Mouse (Mus musculus): ENCODE results near the gene Ntsr1. TPM values are rescaled to one million over a fixed set of nuclear protein-coding genes. Genes with fewer than 3 reads are reported as not detected.

Ntsr1 gene
- polyA plus RNA-seq, 1 experiment from 2014 or later = 3.2 TPM

GRCm38 (mm10) chr2:180533237-180533636 is 33.5 kb downstream of the Ntsr1 start:
- H3K4me3 ChIP-seq = no peak overlapping the region
- no peaks in the 10 kb centered on the region for H3K9me3 ChIP-seq
- no peak for ATAC-seq (replicated peaks)
- H3K36me3 ChIP-seq (replicated peaks) = no peaks in the 10 kb centered on the region
- no peak overlapping the region for H3K4me2 ChIP-seq
- 79% methylated on average over 4 of the region's 4 CpGs for WGBS
- H3K27me3 ChIP-seq (replicated peaks) = peaks cover 5% of the 10 kb centered on the region; the same call in 1 of the 2 replicates
- H3K27ac ChIP-seq = no peak overlapping the region
- peaks cover 23% of the 10 kb centered on the region for H3K4me1 ChIP-seq
- no peak overlapping the region for H3K9ac ChIP-seq

- Histone ChIP-seq H3K9ac (no peak overlapping the region), H3K9me3 (no peaks in the 10 kb centered on the region), H3K36me3 (replicated peaks) (no peaks in the 10 kb centered on the region), H3K27me3 (replicated peaks) (no peaks in the 10 kb centered on the region), H3K4me1 (peaks cover 14% of the 10 kb centered on the region), H3K27ac (no peak overlapping the region), H3K4me2 (no peak overlapping the region), H3K4me3 (no peak overlapping the region)
- WGBS = 92% methylated on average over 2 of the region's 2 CpGs
- ATAC-seq (replicated peaks) = no peak
These were observed 43.9 kb downstream of the Ntsr1 start for GRCm38 (mm10) chr2:180543675-180544074.

- Histone ChIP-seq H3K4me3 (no peak overlapping the region), H3K4me2 (no peak overlapping the region), H3K9ac (no peak overlapping the region), H3K27me3 (replicated peaks) (no peaks in the 10 kb centered on the region), H3K36me3 (replicated peaks) (no peaks in the 10 kb centered on the region), H3K9me3 (no peaks in the 10 kb centered on the region), H3K27ac (no peak overlapping the region), H3K4me1 (peaks cover 14% of the 10 kb centered on the region)
- whole genome bisulfite sequencing = 88% methylated on average over 18 of the region's 18 CpGs
- no peak for ATAC-seq (replicated peaks)
These were observed 45.3 kb downstream of the Ntsr1 start for GRCm38 (mm10) chr2:180545046-180545445.

- no peak overlapping the region for H3K9ac ChIP-seq
- peak; percentile 90 for ATAC-seq (replicated peaks)
- no peaks in the 10 kb centered on the region for H3K9me3 ChIP-seq
- no peak overlapping the region for H3K4me3 ChIP-seq
- peaks cover 14% of the 10 kb centered on the region for H3K4me1 ChIP-seq
- no peaks in the 10 kb centered on the region for H3K27me3 ChIP-seq (replicated peaks)
- WGBS = 4% methylated on average over 8 of the region's 8 CpGs
- peak overlapping the region; percentile 37 for H3K4me2 ChIP-seq
- no peaks in the 10 kb centered on the region for H3K36me3 ChIP-seq (replicated peaks)
- peak overlapping the region; percentile 32 for H3K27ac ChIP-seq
These were observed 47.8 kb downstream of the Ntsr1 start for GRCm38 (mm10) chr2:180547384-180548106.

- no peak overlapping the region for H3K27ac ChIP-seq
These were observed 52.6 kb downstream of the Ntsr1 start for GRCm38 (mm10) chr2:180552340-180552739.

GRCm38 (mm10) chr2:180555219-180555618 is 55.4 kb downstream of the Ntsr1 start:
- ATAC-seq (replicated peaks) = no peak
- Histone ChIP-seq H3K4me2 (no peak overlapping the region), H3K4me3 (no peak overlapping the region), H3K36me3 (replicated peaks) (no peaks in the 10 kb centered on the region), H3K9ac (no peak overlapping the region), H3K4me1 (no peaks in the 10 kb centered on the region), H3K9me3 (no peaks in the 10 kb centered on the region), H3K27me3 (replicated peaks) (no peaks in the 10 kb centered on the region), H3K27ac (no peak overlapping the region)
- WGBS = 46% methylated on average over 3 of the region's 3 CpGs

More at GRCm38 (mm10) chr2:180552340-180552739, 52.6 kb downstream of the Ntsr1 start:
- Histone ChIP-seq H3K4me3 (no peak overlapping the region), H3K36me3 (replicated peaks) (no peaks in the 10 kb centered on the region), H3K9ac (no peak overlapping the region), H3K9me3 (no peaks in the 10 kb centered on the region), H3K4me2 (no peak overlapping the region), H3K27me3 (replicated peaks) (no peaks in the 10 kb centered on the region), H3K4me1 (peaks cover 10% of the 10 kb centered on the region)
- 85% methylated on average over 3 of the region's 3 CpGs for WGBS
- ATAC-seq (replicated peaks) = no peak

- no peaks in the 10 kb centered on the region for H3K4me1 ChIP-seq
- no peak overlapping the region for H3K27ac ChIP-seq
- no peak overlapping the region for H3K9ac ChIP-seq
- ATAC-seq (replicated peaks) = no peak
- H3K36me3 ChIP-seq (replicated peaks) = no peaks in the 10 kb centered on the region
- 86% methylated on average over 3 of the region's 3 CpGs for WGBS
- no peak overlapping the region for H3K4me2 ChIP-seq
- H3K9me3 ChIP-seq = no peaks in the 10 kb centered on the region
- no peak overlapping the region for H3K4me3 ChIP-seq
- H3K27me3 ChIP-seq (replicated peaks) = no peaks in the 10 kb centered on the region
These were observed 56.7 kb downstream of the Ntsr1 start for GRCm38 (mm10) chr2:180556470-180556869.

GRCm38 (mm10) chr2:180560245-180560644 is 60.5 kb downstream of the Ntsr1 start:
- no peak overlapping the region for H3K27ac ChIP-seq
- 52% methylated on average over 5 of the region's 5 CpGs for WGBS
- H3K27me3 ChIP-seq (replicated peaks) = no peaks in the 10 kb centered on the region
- ATAC-seq (replicated peaks) = no peak
- H3K4me3 ChIP-seq = no peak overlapping the region
- no peaks in the 10 kb centered on the region for H3K36me3 ChIP-seq (replicated peaks)
- H3K4me1 ChIP-seq = 0 out of 2 replicates have a peak, but pooled peaks cover 4% of the 10 kb centered on the region
- H3K9me3 ChIP-seq = no peaks in the 10 kb centered on the region
- H3K9ac ChIP-seq = no peak overlapping the region
- no peak overlapping the region for H3K4me2 ChIP-seq

- no peak for ATAC-seq (replicated peaks)
- H3K36me3 ChIP-seq (replicated peaks) = no peaks in the 10 kb centered on the region
- H3K9me3 ChIP-seq = no peaks in the 10 kb centered on the region
- H3K27ac ChIP-seq = no peak overlapping the region
- H3K4me1 ChIP-seq = 0 out of 2 replicates have a peak, but pooled peaks cover 4% of the 10 kb centered on the region
- no peak overlapping the region for H3K9ac ChIP-seq
- no peaks in the 10 kb centered on the region for H3K27me3 ChIP-seq (replicated peaks)
- WGBS = 75% methylated on average over 5 of the region's 5 CpGs
- H3K4me2 ChIP-seq = no peak overlapping the region
- no peak overlapping the region for H3K4me3 ChIP-seq
These were observed 62.4 kb downstream of the Ntsr1 start for GRCm38 (mm10) chr2:180562146-180562545.

GRCm38 (mm10) chr2:180563296-180563695 is 63.5 kb downstream of the Ntsr1 start:
- Histone ChIP-seq H3K4me3 (no peak overlapping the region), H3K4me1 (0 out of 2 replicates have a peak, but pooled peaks cover 4% of the 10 kb centered on the region), H3K9ac (no peak overlapping the region), H3K9me3 (no peaks in the 10 kb centered on the region), H3K27me3 (replicated peaks) (no peaks in the 10 kb centered on the region), H3K4me2 (no peak overlapping the region), H3K36me3 (replicated peaks) (no peaks in the 10 kb centered on the region), H3K27ac (no peak overlapping the region)
- no peak for ATAC-seq (replicated peaks)
- 52% methylated on average over 6 of the region's 6 CpGs for WGBS

- H3K4me2 ChIP-seq = no peak overlapping the region
- H3K9me3 ChIP-seq = no peaks in the 10 kb centered on the region
- 36% methylated on average over 5 of the region's 5 CpGs for WGBS
- no peak overlapping the region for H3K4me3 ChIP-seq
- ATAC-seq (replicated peaks) = no peak
- H3K4me1 ChIP-seq = peaks cover 6% of the 10 kb centered on the region; the same call in 1 of the 2 replicates
- no peaks in the 10 kb centered on the region for H3K27me3 ChIP-seq (replicated peaks)
- H3K36me3 ChIP-seq (replicated peaks) = no peaks in the 10 kb centered on the region
- no peak overlapping the region for H3K9ac ChIP-seq
- H3K27ac ChIP-seq = no peak overlapping the region
These were observed 64.1 kb downstream of the Ntsr1 start for GRCm38 (mm10) chr2:180563841-180564240.

- WGBS = 37% methylated on average over 13 of the region's 13 CpGs
- Histone ChIP-seq H3K27ac (no peak overlapping the region), H3K9me3 (no peaks in the 10 kb centered on the region), H3K4me1 (peaks cover 14% of the 10 kb centered on the region; the same call in 1 of the 2 replicates), H3K36me3 (replicated peaks) (no peaks in the 10 kb centered on the region), H3K4me2 (no peak overlapping the region), H3K9ac (no peak overlapping the region), H3K27me3 (replicated peaks) (no peaks in the 10 kb centered on the region), H3K4me3 (no peak overlapping the region)
- no peak for ATAC-seq (replicated peaks)
These were observed 66.6 kb downstream of the Ntsr1 start for GRCm38 (mm10) chr2:180566240-180566913.

All from midbrain, embryonic 15.5 days (tissue).